8 mouse cellular contexts compared by ENCODE assay signal in the genomic region with DNA sequence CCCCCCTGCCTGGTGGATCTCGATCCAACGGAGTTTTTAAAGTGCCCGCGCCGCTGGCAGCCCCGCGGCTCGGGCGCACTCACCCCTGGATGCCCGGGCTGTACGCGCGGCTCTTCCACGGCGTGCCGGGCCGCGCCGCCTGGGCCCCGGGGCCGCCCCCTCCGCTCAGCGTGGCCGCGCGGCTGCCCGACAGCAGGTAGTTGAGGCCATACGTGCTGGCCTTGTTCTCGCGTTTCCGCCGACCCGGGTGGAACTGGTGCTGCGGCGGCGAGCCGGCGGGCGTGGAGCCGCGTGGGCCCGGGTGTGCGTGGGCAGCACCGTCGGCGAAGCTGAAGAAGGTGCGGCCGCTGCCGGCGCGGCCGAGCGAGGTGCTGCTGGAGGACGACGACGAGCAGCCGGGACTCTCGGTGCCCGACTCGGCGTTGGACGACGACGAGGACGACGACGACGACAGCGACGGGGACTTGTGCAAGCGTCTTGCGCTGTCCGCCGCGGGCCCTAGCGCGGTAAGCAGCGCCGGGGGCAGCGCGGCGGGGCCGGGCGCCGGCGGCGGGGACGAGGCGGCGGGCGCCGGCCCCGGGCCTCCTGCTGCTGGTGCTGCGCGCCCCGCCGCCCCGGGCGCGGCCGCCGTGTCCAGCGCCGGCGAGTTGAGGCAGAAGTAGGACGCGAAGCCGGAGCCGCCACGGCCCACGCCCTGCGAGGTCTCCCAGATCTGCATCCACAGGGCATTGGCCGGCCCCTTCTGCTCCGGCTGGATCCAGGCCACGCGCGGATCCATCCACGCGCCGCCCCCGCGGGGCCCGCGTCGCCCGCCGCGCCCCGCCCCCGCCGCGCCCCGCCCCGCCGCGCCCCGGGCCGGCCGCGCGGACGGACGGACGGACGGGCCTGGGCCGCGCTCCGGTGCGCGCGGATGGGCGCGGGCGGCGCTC. TPM values are rescaled to one million over a fixed set of nuclear protein-coding genes. Genes with fewer than 3 reads are reported as not detected.
DNase-seq lines count a peak whose midpoint lies in the region; ATAC-seq and TF ChIP-seq lines count a peak whose summit lies in the region.

Gene Nsun2 (plus strand): TSS at position 342 of the 929 bp plus-strand sequence.

- H3K36me3 ChIP-seq in MEL (ENCODE audit: control insufficient read depth in 1 of 2, insufficient read depth in 2 of 2, low read length in 2 of 2), result peaks cover 0 to 2% of the 10 kb centered on the region in 2 experiments; a peak in 2 of 4 replicates
- peaks cover 2% of the 10 kb centered on the region; the same call in 1 of the 2 replicates for H3K36me3 ChIP-seq in forebrain, embryonic 16.5 days (ENCODE audit: control insufficient read depth, insufficient read depth)
- H3K36me3 ChIP-seq in lung, embryonic 16.5 days (ENCODE audit: control insufficient read depth, insufficient read depth, low read length), result no peaks in the 10 kb centered on the region; the same call in 1 of the 2 replicates

- peak within 1 kb of the TSS; percentile 83 for H3K4me2 ChIP-seq in forebrain, embryonic 16.5 days (ENCODE audit: low read length)
- H3K4me2 ChIP-seq in lung, embryonic 16.5 days (ENCODE audit: low read depth, low read length), result peak within 1 kb of the TSS; percentile 79

- under 1% methylated on average over 116 of the region's 155 CpGs for WGBS in forebrain, embryonic 16.5 days
- under 1% methylated on average over 94 of the region's 155 CpGs for WGBS in lung, embryonic 16.5 days

- H3K9me3 ChIP-seq in MEL (replicated peaks; ENCODE audit: insufficient read depth, low read length), result no peaks in the 10 kb centered on the region
- no peaks in the 10 kb centered on the region for H3K9me3 ChIP-seq in forebrain, embryonic 16.5 days (ENCODE audit: control insufficient read depth, low read length)
- H3K9me3 ChIP-seq in lung, embryonic 16.5 days (ENCODE audit: control insufficient read depth, low read length), result no peaks in the 10 kb centered on the region

- H3K27ac ChIP-seq in MEL (ENCODE audit: control insufficient read depth, low read depth, low read length), result peak within 1 kb of the TSS; percentile 74
- peak within 1 kb of the TSS; percentile 94 for H3K27ac ChIP-seq in forebrain, embryonic 16.5 days (ENCODE audit: low read length)
- peak within 1 kb of the TSS; percentile 93 for H3K27ac ChIP-seq in layer of hippocampus, adult 2 months
- H3K27ac ChIP-seq in lung, embryonic 16.5 days (ENCODE audit: low read length), result peak within 1 kb of the TSS; percentile 93

- DNase-seq in MEL (ENCODE audit: low read depth, low spot score), result peak; percentile 39
- peak; percentile 85 for DNase-seq in cerebellum, adult 11-12 months
- peak; percentile 56 to 71 for DNase-seq in heart, postnatal 36 days
- DNase-seq in layer of hippocampus, adult 2 months (ENCODE audit: low spot score in 2 of 2), result peak in 1 of 2 experiments; percentile 58
- DNase-seq in thymus, postnatal 25 days, result peak; percentile 52

- H3K27me3 ChIP-seq in MEL (ENCODE audit: control insufficient read depth in 1 of 2, insufficient read depth in 2 of 2, low read length in 2 of 2), result no peaks in the 10 kb centered on the region
- no peaks in the 10 kb centered on the region for H3K27me3 ChIP-seq in forebrain, embryonic 16.5 days (replicated peaks; ENCODE audit: control insufficient read depth, insufficient read depth, low read length)
- no peaks in the 10 kb centered on the region for H3K27me3 ChIP-seq in lung, embryonic 16.5 days (ENCODE audit: control insufficient read depth, insufficient read depth, low read depth, low read length)

- no peak for TF ChIP-seq CTCF in MEL (IDR thresholded peaks at IDR 0.05 in 2 of 3, conservative IDR thresholded peaks at IDR 0.05 in 1 of 3; ENCODE audit: control insufficient read depth in 1 of 3, insufficient read depth in 1 of 3, low read depth in 2 of 3, low read length in 3 of 3, poor library complexity in 1 of 3, severe bottlenecking in 1 of 3)
- no peak for TF ChIP-seq CTCF in layer of hippocampus, adult 2 months (conservative IDR thresholded peaks at IDR 0.05)

- H3K9ac ChIP-seq in MEL (ENCODE audit: control insufficient read depth, low read depth, low read length, poor library complexity, severe bottlenecking), result peak within 1 kb of the TSS; percentile 87
- peak within 1 kb of the TSS; percentile 82 for H3K9ac ChIP-seq in forebrain, embryonic 16.5 days (replicated peaks; ENCODE audit: low read depth, low read length)
- H3K9ac ChIP-seq in lung, embryonic 16.5 days (ENCODE audit: low read length), result peak within 1 kb of the TSS; percentile 85

- H3K79me2 ChIP-seq in MEL (ENCODE audit: control insufficient read depth, insufficient read depth, low read length, poor library complexity), result peaks cover 57% of the 10 kb centered on the region

- no peak for TF ChIP-seq RAD21 in MEL (IDR thresholded peaks at IDR 0.05; ENCODE audit: low read depth, low read length)

- H3K4me1 ChIP-seq in MEL (ENCODE audit: control insufficient read depth in 1 of 2, insufficient read depth in 2 of 2, low read length in 2 of 2), result peaks cover 2 to 15% of the 10 kb centered on the region in 2 experiments; a peak in 3 of 4 replicates
- peaks cover 45% of the 10 kb centered on the region for H3K4me1 ChIP-seq in forebrain, embryonic 16.5 days (replicated peaks; ENCODE audit: control insufficient read depth, insufficient read depth, low read length)
- peaks cover 26% of the 10 kb centered on the region for H3K4me1 ChIP-seq in lung, embryonic 16.5 days (replicated peaks; ENCODE audit: control insufficient read depth, insufficient read depth, low read length)

- peak within 1 kb of the TSS; percentile 56 to 73 for H3K4me3 ChIP-seq in MEL (ENCODE audit: control insufficient read depth in 1 of 2, insufficient read depth in 1 of 2, low read depth in 2 of 2, low read length in 2 of 2)
- peak within 1 kb of the TSS; percentile 81 for H3K4me3 ChIP-seq in forebrain, embryonic 16.5 days (replicated peaks; ENCODE audit: low read length)
- peak within 1 kb of the TSS; percentile 76 for H3K4me3 ChIP-seq in layer of hippocampus, adult 2 months
- peak within 1 kb of the TSS; percentile 69 for H3K4me3 ChIP-seq in lung, embryonic 16.5 days (ENCODE audit: low read length)

- intact Hi-C loops in heart, postnatal 36 days (cut with DNase I), result no loop called here

- peak; percentile 5; the same call in 1 of the 2 replicates for ATAC-seq in forebrain, embryonic 16.5 days
- peak; percentile 40; the same call in 1 of the 2 replicates for ATAC-seq in lung, embryonic 16.5 days (ENCODE audit: low read depth)
- no peak for ATAC-seq in neutrophil, adult 5-6 weeks (ENCODE audit: extremely low read depth, insufficient number of reproducible peaks, low FRiP score, poor library complexity, severe bottlenecking)

- peak in 1 of 2 experiments; percentile 20; a peak in 1 of 4 replicates for TF ChIP-seq POLR2A in MEL (IDR thresholded peaks at IDR 0.05; ENCODE audit: control insufficient read depth in 1 of 2, insufficient read depth in 1 of 2, low read depth in 1 of 2, low read length in 2 of 2, poor library complexity in 1 of 2)

- no peak for TF ChIP-seq EP300 in MEL (IDR thresholded peaks at IDR 0.05; ENCODE audit: low read depth in 1 of 2, low read length in 2 of 2)

TF ChIP-seq in MEL, 35 proteins besides CTCF, POLR2A, EP300 and RAD21:
- TF ChIP-seq ZKSCAN1 (IDR thresholded peaks at IDR 0.05; ENCODE audit: low read depth, low read length) (no peak), JUND (IDR thresholded peaks at IDR 0.05; ENCODE audit: low read depth, low read length) (no peak), CHD1 (IDR thresholded peaks at IDR 0.05; ENCODE audit: low read depth, low read length) (0 out of 2 replicates have a peak, but pooled peaks have one; percentile 80), MAFK (IDR thresholded peaks at IDR 0.05; ENCODE audit: borderline replicate concordance, low read depth, low read length) (no peak), RCOR1 (IDR thresholded peaks at IDR 0.05; ENCODE audit: low read depth, low read length) (no peak), SMC3 (IDR thresholded peaks at IDR 0.05; ENCODE audit: low read depth, low read length) (no peak), NRF1 (IDR thresholded peaks at IDR 0.05; ENCODE audit: insufficient read depth, low read depth, low read length, poor library complexity, severe bottlenecking) (no peak), MAX (IDR thresholded peaks at IDR 0.05; ENCODE audit: low read length) (no peak), MXI1 (IDR thresholded peaks at IDR 0.05; ENCODE audit: low read depth, low read length) (peak; percentile 32; the same call in 1 of the 2 replicates), MAZ (IDR thresholded peaks at IDR 0.05; ENCODE audit: low read depth, low read length) (no peak), MYC (IDR thresholded peaks at IDR 0.05; ENCODE audit: low read depth, low read length) (no peak)

RNA-seq across cellular contexts. Expression of gene Nsun2, which starts in this region (rescaled TPM):
- 303 and 311 TPM in 2 replicates for total RNA-seq in MEL (2012; rRNA removed)
- 100 to 1,000 TPM; 277 to 302 TPM for polyA plus RNA-seq in MEL (2012; ENCODE audit: insufficient read depth in 1 of 2, insufficient read length in 2 of 2, low read depth in 1 of 2, low replicate concordance in 2 of 2, missing spikeins in 1 of 2)
- 90.8 and 95.3 TPM in 2 replicates for polyA plus RNA-seq in forebrain, embryonic 16.5 days (2015; fragmentation: Nextera tagmentation; extraction: Ambion mirVana)
- total RNA-seq in heart, postnatal 36 days (2021), result 10 to 100 TPM; 41.4 to 48.9 TPM
- 10 to 100 TPM; 99.2 to 99.8 TPM for total RNA-seq in layer of hippocampus, adult 2 months (2021)
- polyA plus RNA-seq in lung, embryonic 16.5 days (2015; fragmentation: Nextera tagmentation; extraction: Ambion mirVana), result 86.6 and 89.2 TPM in 2 replicates
- 56.7 and 61.8 TPM in 2 replicates for total RNA-seq in neutrophil, adult 5-6 weeks (2017)
